Mouse (Mus musculus): Measurements from ENCODE around the gene Krt76. TPM values are rescaled to one million over a fixed set of nuclear protein-coding genes. Genes with fewer than 3 reads are reported as not detected.

The Krt76 gene
- total RNA-seq, 1 experiment: 0.09 TPM

- no peak for DNase-seq (ENCODE audit: low read depth, low spot score)
- H3K4me1 ChIP-seq (ENCODE audit: control insufficient read depth in 2 of 2, insufficient read depth in 2 of 2, low read length in 2 of 2, poor library complexity in 1 of 2): peaks cover 4 to 12% of the 10 kb centered on the region in 2 experiments; a peak in 2 of 4 replicates
- TF ChIP-seq MAFK (IDR thresholded peaks at IDR 0.05; ENCODE audit: insufficient read depth, low read depth, low read length): no peak
- no peaks in the 10 kb centered on the region for H3K36me3 ChIP-seq (ENCODE audit: control insufficient read depth, insufficient read depth, low read length, poor library complexity, severe bottlenecking)
- H3K27ac ChIP-seq (ENCODE audit: insufficient read depth, low read depth, low read length, poor library complexity, severe bottlenecking): no peak overlapping the region
- in situ Hi-C loops (cut with MboI; ENCODE audit: low sequenced_read_pairs in 2 of 2, unreplicated experiment in 2 of 2): no loop called here
- H3K4me3 ChIP-seq (ENCODE audit: insufficient read depth in 1 of 2, low read depth in 1 of 2, low read length in 2 of 2, poor library complexity in 1 of 2, severe bottlenecking in 1 of 2): no peak overlapping the region
- H3K9me3 ChIP-seq (ENCODE audit: control insufficient read depth, insufficient read depth, low read depth, low read length): no peaks in the 10 kb centered on the region
- H3K9ac ChIP-seq (ENCODE audit: insufficient read depth, low read depth, low read length, poor library complexity, severe bottlenecking): no peak overlapping the region
Observed at GRCm38 (mm10) chr15:101855732-101856131, 37.0 kb downstream of the Krt76 start.

- no peaks in the 10 kb centered on the region for H3K36me3 ChIP-seq (ENCODE audit: control insufficient read depth, insufficient read depth, low read length, poor library complexity, severe bottlenecking)
- no peak for TF ChIP-seq HCFC1 (IDR thresholded peaks at IDR 0.05; ENCODE audit: borderline replicate concordance, insufficient read depth, low read length)
- TF ChIP-seq ZC3H11A (IDR thresholded peaks at IDR 0.05; ENCODE audit: borderline replicate concordance, low read depth, low read length): no peak
- TF ChIP-seq ZNF384 (IDR thresholded peaks at IDR 0.05; ENCODE audit: low read depth, low read length): no peak
- TF ChIP-seq MAFK (IDR thresholded peaks at IDR 0.05; ENCODE audit: insufficient read depth, low read depth, low read length): no peak
- no peak for TF ChIP-seq CHD2 (IDR thresholded peaks at IDR 0.05; ENCODE audit: low read depth, low read length)
- H3K9ac ChIP-seq (ENCODE audit: insufficient read depth, low read depth, low read length, poor library complexity, severe bottlenecking): no peak overlapping the region
- in situ Hi-C loops (cut with MboI; ENCODE audit: low sequenced_read_pairs in 2 of 2, unreplicated experiment in 2 of 2): no loop called here
- no peak overlapping the region for H3K4me3 ChIP-seq (ENCODE audit: insufficient read depth in 1 of 2, low read depth in 1 of 2, low read length in 2 of 2, poor library complexity in 1 of 2, severe bottlenecking in 1 of 2)
- peaks cover 2 to 10% of the 10 kb centered on the region in 2 experiments; a peak in 2 of 4 replicates for H3K4me1 ChIP-seq (ENCODE audit: control insufficient read depth in 2 of 2, insufficient read depth in 2 of 2, low read length in 2 of 2, poor library complexity in 1 of 2)
- H3K9me3 ChIP-seq (ENCODE audit: control insufficient read depth, insufficient read depth, low read depth, low read length): no peaks in the 10 kb centered on the region
- DNase-seq (ENCODE audit: low read depth, low spot score): no peak
- H3K27ac ChIP-seq (ENCODE audit: insufficient read depth, low read depth, low read length, poor library complexity, severe bottlenecking): no peak overlapping the region
Observed at GRCm38 (mm10) chr15:101854294-101854693, 38.4 kb downstream of the Krt76 start.

- Histone ChIP-seq H3K9me3 (ENCODE audit: control insufficient read depth, insufficient read depth, low read depth, low read length) (no peaks in the 10 kb centered on the region), H3K36me3 (ENCODE audit: control insufficient read depth, insufficient read depth, low read length, poor library complexity, severe bottlenecking) (no peaks in the 10 kb centered on the region), H3K4me1 (ENCODE audit: control insufficient read depth in 2 of 2, insufficient read depth in 2 of 2, low read length in 2 of 2, poor library complexity in 1 of 2) (peaks cover 0 to 7% of the 10 kb centered on the region in 2 experiments; a peak in 1 of 4 replicates), H3K9ac (ENCODE audit: insufficient read depth, low read depth, low read length, poor library complexity, severe bottlenecking) (no peak overlapping the region), H3K4me3 (ENCODE audit: insufficient read depth in 1 of 2, low read depth in 1 of 2, low read length in 2 of 2, poor library complexity in 1 of 2, severe bottlenecking in 1 of 2) (no peak overlapping the region), H3K27ac (ENCODE audit: insufficient read depth, low read depth, low read length, poor library complexity, severe bottlenecking) (no peak overlapping the region)
- in situ Hi-C loops (cut with MboI; ENCODE audit: low sequenced_read_pairs in 2 of 2, unreplicated experiment in 2 of 2): no loop called here
- TF ChIP-seq ZNF384 (IDR thresholded peaks at IDR 0.05; ENCODE audit: low read depth, low read length): no peak
- no peak for TF ChIP-seq MAFK (IDR thresholded peaks at IDR 0.05; ENCODE audit: insufficient read depth, low read depth, low read length)
- no peak for TF ChIP-seq HCFC1 (IDR thresholded peaks at IDR 0.05; ENCODE audit: borderline replicate concordance, insufficient read depth, low read length)
- TF ChIP-seq CHD2 (IDR thresholded peaks at IDR 0.05; ENCODE audit: low read depth, low read length): no peak
- no peak for TF ChIP-seq ZC3H11A (IDR thresholded peaks at IDR 0.05; ENCODE audit: borderline replicate concordance, low read depth, low read length)
- DNase-seq (ENCODE audit: low read depth, low spot score): no peak
Observed at GRCm38 (mm10) chr15:101852571-101852970, 40.1 kb downstream of the Krt76 start.

GRCm38 (mm10) chr15:101850694-101851093 is 42.0 kb downstream of the Krt76 start, which contains the start of gene Krt1:
Gene Krt1, minus strand, starts transcription at chr15:101850794.
- Histone ChIP-seq H3K4me1 (ENCODE audit: control insufficient read depth in 2 of 2, insufficient read depth in 2 of 2, low read length in 2 of 2, poor library complexity in 1 of 2) (peaks cover 0 to 7% of the 10 kb centered on the region in 2 experiments; a peak in 1 of 4 replicates), H3K9me3 (ENCODE audit: control insufficient read depth, insufficient read depth, low read depth, low read length) (no peaks in the 10 kb centered on the region), H3K36me3 (ENCODE audit: control insufficient read depth, insufficient read depth, low read length, poor library complexity, severe bottlenecking) (no peaks in the 10 kb centered on the region), H3K9ac (ENCODE audit: insufficient read depth, low read depth, low read length, poor library complexity, severe bottlenecking) (no peak within 1 kb of the TSS), H3K4me3 (ENCODE audit: insufficient read depth in 1 of 2, low read depth in 1 of 2, low read length in 2 of 2, poor library complexity in 1 of 2, severe bottlenecking in 1 of 2) (no peak within 1 kb of the TSS), H3K27ac (ENCODE audit: insufficient read depth, low read depth, low read length, poor library complexity, severe bottlenecking) (no peak within 1 kb of the TSS)
- TF ChIP-seq MAFK (IDR thresholded peaks at IDR 0.05; ENCODE audit: insufficient read depth, low read depth, low read length) (no peak), ZNF384 (IDR thresholded peaks at IDR 0.05; ENCODE audit: low read depth, low read length) (no peak), HCFC1 (IDR thresholded peaks at IDR 0.05; ENCODE audit: borderline replicate concordance, insufficient read depth, low read length) (no peak), ZC3H11A (IDR thresholded peaks at IDR 0.05; ENCODE audit: borderline replicate concordance, low read depth, low read length) (no peak), CHD2 (IDR thresholded peaks at IDR 0.05; ENCODE audit: low read depth, low read length) (no peak)
- in situ Hi-C loops (cut with MboI; ENCODE audit: low sequenced_read_pairs in 2 of 2, unreplicated experiment in 2 of 2): no loop called here
- DNase-seq (ENCODE audit: low read depth, low spot score): no peak

- Histone ChIP-seq H3K4me1 (ENCODE audit: control insufficient read depth in 2 of 2, insufficient read depth in 2 of 2, low read length in 2 of 2, poor library complexity in 1 of 2) (peaks cover 0 to 1% of the 10 kb centered on the region in 2 experiments; a peak in 1 of 4 replicates), H3K36me3 (ENCODE audit: control insufficient read depth, insufficient read depth, low read length, poor library complexity, severe bottlenecking) (no peaks in the 10 kb centered on the region), H3K4me3 (ENCODE audit: insufficient read depth in 1 of 2, low read depth in 1 of 2, low read length in 2 of 2, poor library complexity in 1 of 2, severe bottlenecking in 1 of 2) (peak overlapping the region; percentile 69 to 74), H3K9me3 (ENCODE audit: control insufficient read depth, insufficient read depth, low read depth, low read length) (no peaks in the 10 kb centered on the region), H3K27ac (ENCODE audit: insufficient read depth, low read depth, low read length, poor library complexity, severe bottlenecking) (no peak overlapping the region), H3K9ac (ENCODE audit: insufficient read depth, low read depth, low read length, poor library complexity, severe bottlenecking) (peak overlapping the region; percentile 71)
- TF ChIP-seq HCFC1 (IDR thresholded peaks at IDR 0.05; ENCODE audit: borderline replicate concordance, insufficient read depth, low read length): no peak
- no peak for TF ChIP-seq ZC3H11A (IDR thresholded peaks at IDR 0.05; ENCODE audit: borderline replicate concordance, low read depth, low read length)
- no peak for TF ChIP-seq ZNF384 (IDR thresholded peaks at IDR 0.05; ENCODE audit: low read depth, low read length)
- TF ChIP-seq CHD2 (IDR thresholded peaks at IDR 0.05; ENCODE audit: low read depth, low read length): no peak
- no peak for TF ChIP-seq MAFK (IDR thresholded peaks at IDR 0.05; ENCODE audit: insufficient read depth, low read depth, low read length)
- DNase-seq (ENCODE audit: low read depth, low spot score): no peak
- in situ Hi-C loops (cut with MboI; ENCODE audit: low sequenced_read_pairs in 2 of 2, unreplicated experiment in 2 of 2): no loop called here
Observed at GRCm38 (mm10) chr15:101845971-101846403, 46.7 kb downstream of the Krt76 start.
